ENCODE assay signal across 10 mouse cellular contexts in genomic region chr6:100010954-100011481, GRCm38 (mm10).
A peak's percentile ranks its signal among the peaks of the same experiment; 100 is the strongest.
DNase-seq lines count a peak whose midpoint lies in the region; ATAC-seq lines count a peak whose summit lies in the region.
"Had no signal": no experiment of that assay in that cellular context is flagged by ENCODE, and none has a peak within 500 bp of the region (broad histone marks: within the 10 kb centered on the region; RNA-seq: fewer than 3 reads in every experiment).

No protein-coding gene starts in this region.

- H3K4me3 ChIP-seq in heart, embryonic 14.5 days (ENCODE audit: control insufficient read depth in 1 of 2, insufficient read depth in 1 of 2, low read depth in 1 of 2, low read length in 2 of 2) = no peak overlapping the region
- 0 out of 2 replicates have a peak overlapping the region, but pooled peaks have one; percentile 10 for H3K4me3 ChIP-seq in lung, embryonic 16.5 days (ENCODE audit: low read length)
- H3K4me3 ChIP-seq in intestine, embryonic 15.5 days (replicated peaks) = no peak overlapping the region
- H3K4me3 ChIP-seq in neural tube, embryonic 15.5 days (replicated peaks) = no peak overlapping the region

- peak overlapping the region; percentile 24 to 63; a peak in 3 of 4 replicates for H3K27ac ChIP-seq in heart, embryonic 14.5 days (replicated peaks in 1 of 2; ENCODE audit: control insufficient read depth in 1 of 2, insufficient read depth in 1 of 2, low read depth in 2 of 2, low read length in 2 of 2)
- no peak overlapping the region for H3K27ac ChIP-seq in lung, embryonic 16.5 days (ENCODE audit: low read length)
- H3K27ac ChIP-seq in intestine, embryonic 15.5 days = no peak overlapping the region
- peak overlapping the region; percentile 76 for H3K27ac ChIP-seq in neural tube, embryonic 15.5 days (replicated peaks)
- H3K27ac ChIP-seq: liver, embryonic 14.5 days had no signal

- intact Hi-C loops in heart, postnatal 25 days (cut with DNase I) = no loop called here

- H3K36me3 ChIP-seq in heart, embryonic 14.5 days (ENCODE audit: control insufficient read depth, insufficient read depth, low read length) = no peaks in the 10 kb centered on the region
- H3K36me3 ChIP-seq in lung, embryonic 16.5 days (ENCODE audit: control insufficient read depth, insufficient read depth, low read length) = no peaks in the 10 kb centered on the region
- H3K36me3 ChIP-seq in intestine, embryonic 15.5 days = no peaks in the 10 kb centered on the region
- H3K36me3 ChIP-seq in neural tube, embryonic 15.5 days = no peaks in the 10 kb centered on the region

- peaks cover 21% of the 10 kb centered on the region for H3K27me3 ChIP-seq in heart, embryonic 14.5 days (ENCODE audit: control insufficient read depth, insufficient read depth, low read length)
- H3K27me3 ChIP-seq in lung, embryonic 16.5 days (ENCODE audit: control insufficient read depth, insufficient read depth, low read depth, low read length) = no peaks in the 10 kb centered on the region
- H3K27me3 ChIP-seq in intestine, embryonic 15.5 days (replicated peaks) = no peaks in the 10 kb centered on the region
- H3K27me3 ChIP-seq in neural tube, embryonic 15.5 days (replicated peaks) = peaks cover 50% of the 10 kb centered on the region

- WGBS in heart, embryonic 14.5 days = 60% methylated on average over 9 of the region's 9 CpGs
- WGBS in lung, embryonic 16.5 days = 38% methylated on average over 9 of the region's 9 CpGs
- WGBS in intestine, embryonic 15.5 days = 34% methylated on average over 9 of the region's 9 CpGs
- 13% methylated on average over 9 of the region's 9 CpGs for WGBS in neural tube, embryonic 15.5 days

- no peak overlapping the region for H3K9ac ChIP-seq in heart, embryonic 14.5 days (ENCODE audit: low read length)
- no peak overlapping the region for H3K9ac ChIP-seq in lung, embryonic 16.5 days (ENCODE audit: low read length)
- H3K9ac ChIP-seq in intestine, embryonic 15.5 days = no peak overlapping the region
- no peak overlapping the region for H3K9ac ChIP-seq in neural tube, embryonic 15.5 days (replicated peaks)
- H3K9ac ChIP-seq: liver, embryonic 14.5 days had no signal

- H3K4me1 ChIP-seq in heart, embryonic 14.5 days (ENCODE audit: control insufficient read depth in 2 of 2, insufficient read depth in 2 of 2, low read length in 2 of 2) = peaks cover 17 to 37% of the 10 kb centered on the region in 2 experiments
- H3K4me1 ChIP-seq in lung, embryonic 16.5 days (replicated peaks; ENCODE audit: control insufficient read depth, insufficient read depth, low read length) = peaks cover 9% of the 10 kb centered on the region
- peaks cover 10% of the 10 kb centered on the region for H3K4me1 ChIP-seq in intestine, embryonic 15.5 days (replicated peaks)
- H3K4me1 ChIP-seq in neural tube, embryonic 15.5 days = peaks cover 35% of the 10 kb centered on the region

- no peak for ATAC-seq in heart, embryonic 14.5 days (ENCODE audit: insufficient number of reproducible peaks, insufficient read depth, low FRiP score, low read depth)
- ATAC-seq in lung, embryonic 16.5 days (ENCODE audit: low read depth) = no peak
- ATAC-seq in intestine, embryonic 15.5 days = no peak
- ATAC-seq in neural tube, embryonic 15.5 days (ENCODE audit: low FRiP score) = peak; percentile 46; the same call in 1 of the 2 replicates
- ATAC-seq: Patski had no signal

- no peak for DNase-seq in heart, postnatal 25 days (ENCODE audit: low spot score)
- no peak for DNase-seq in lung, postnatal 10 days
- DNase-seq in right cerebral cortex, adult 18-20 months = no peak
- no peak for DNase-seq in cerebellum, adult 9-11 months

- peak overlapping the region; percentile 54 for H3K4me2 ChIP-seq in heart, embryonic 14.5 days (ENCODE audit: low read length)
- H3K4me2 ChIP-seq in lung, embryonic 16.5 days (ENCODE audit: low read depth, low read length) = peak overlapping the region; percentile 48
- H3K4me2 ChIP-seq in intestine, embryonic 15.5 days (replicated peaks) = peak overlapping the region; percentile 46
- H3K4me2 ChIP-seq in neural tube, embryonic 15.5 days = peak overlapping the region; percentile 48

- no peaks in the 10 kb centered on the region for H3K9me3 ChIP-seq in heart, embryonic 14.5 days (ENCODE audit: control insufficient read depth, low read length)
- H3K9me3 ChIP-seq in lung, embryonic 16.5 days (ENCODE audit: control insufficient read depth, low read length) = no peaks in the 10 kb centered on the region
- H3K9me3 ChIP-seq in intestine, embryonic 15.5 days = no peaks in the 10 kb centered on the region
- H3K9me3 ChIP-seq in neural tube, embryonic 15.5 days (replicated peaks) = no peaks in the 10 kb centered on the region

Comparison
In these comparisons a context has a peak if more than half of its experiments do, and no peak if none do; other contexts are left out.
1. H3K27ac ChIP-seq: peak in heart, embryonic 14.5 days (2 of 2) and neural tube, embryonic 15.5 days (single experiment); none in lung, embryonic 16.5 days (single experiment) and intestine, embryonic 15.5 days (single experiment).
2. Peak in every context shown above with its lines, with median percentiles within 50 percentile points of each other: H3K4me2 ChIP-seq.